Mouse (Mus musculus) embryonic fibroblast, embryonic 13.5 days (primary cell): Measurements from ENCODE around the gene Gm28048. TPM values are rescaled to one million over a fixed set of nuclear protein-coding genes. Genes with fewer than 3 reads are reported as not detected.

Experiments used
- H3K27ac ChIP-seq: 2 replicates; pipeline ENCODE4 v1.5.1; 2012; ENCODE audit warnings: low read length, control low read depth, inconsistent platforms; ENCODE audit not compliant: insufficient read depth
- H3K4me1 ChIP-seq: 2 replicates; pipeline ENCODE4 v1.6.1; 2011; ENCODE audit warnings: low read length; ENCODE audit not compliant: control insufficient read depth, insufficient read depth
- H3K4me3 ChIP-seq: 2 replicates; pipeline ENCODE4 v1.5.1; 2011; ENCODE audit warnings: mild to moderate bottlenecking, control low read depth, low read length; ENCODE audit not compliant: insufficient read depth
- CTCF ChIP-seq: IDR thresholded peaks from 2 replicates; pipeline ENCODE4 v1.5.1; 2011; ENCODE audit warnings: mild to moderate bottlenecking, control low read depth, low read length, moderate library complexity, borderline replicate concordance; ENCODE audit not compliant: insufficient read depth
- POLR2A ChIP-seq: IDR thresholded peaks from 2 replicates; pipeline ENCODE4 v1.6.1; 2011; ENCODE audit warnings: low read depth, mild to moderate bottlenecking, control low read depth, low read length, moderate library complexity
- polyA plus RNA-seq: library from polyadenylated mRNA; stranded (reverse); fragments of >200 nt; gene quantifications from 2 replicates; pipeline ENCODE4 v1.2.4, GENCODE M21; 2011; ENCODE audit warnings: low read depth; ENCODE audit not compliant: missing spikeins, insufficient read length

The Gm28048 gene
- polyA plus RNA-seq, 1 experiment, result 14.1 TPM

- no peak for TF ChIP-seq CTCF
- no peak for TF ChIP-seq POLR2A
- Histone ChIP-seq H3K27ac (no peak overlapping the region), H3K4me3 (no peak overlapping the region), H3K4me1 (no peaks in the 10 kb centered on the region)
These were observed 79.0 kb downstream of the Gm28048 start for GRCm38 (mm10) chr11:22902923-22903322.

GRCm38 (mm10) chr11:22900041-22900440 is 81.8 kb downstream of the Gm28048 start:
- no peak overlapping the region for H3K27ac ChIP-seq
- no peaks in the 10 kb centered on the region for H3K4me1 ChIP-seq
- TF ChIP-seq POLR2A, result no peak
- no peak for TF ChIP-seq CTCF
- no peak overlapping the region for H3K4me3 ChIP-seq

GRCm38 (mm10) chr11:22897642-22898041 is 84.2 kb downstream of the Gm28048 start:
- Histone ChIP-seq H3K4me3 (no peak overlapping the region), H3K4me1 (no peaks in the 10 kb centered on the region), H3K27ac (no peak overlapping the region)
- TF ChIP-seq POLR2A (no peak), CTCF (no peak)

- TF ChIP-seq POLR2A (no peak), CTCF (no peak)
- no peak overlapping the region for H3K4me3 ChIP-seq
- H3K4me1 ChIP-seq, result no peaks in the 10 kb centered on the region
- no peak overlapping the region for H3K27ac ChIP-seq
These were observed 84.8 kb downstream of the Gm28048 start for GRCm38 (mm10) chr11:22897127-22897526.

GRCm38 (mm10) chr11:22893075-22893474 is 88.8 kb downstream of the Gm28048 start:
- Histone ChIP-seq H3K4me1 (no peaks in the 10 kb centered on the region), H3K4me3 (no peak overlapping the region)
- TF ChIP-seq POLR2A (no peak), CTCF (no peak)

GRCm38 (mm10) chr11:22892466-22892865 is 89.4 kb downstream of the Gm28048 start:
- no peak overlapping the region for H3K27ac ChIP-seq
- no peak for TF ChIP-seq CTCF
- no peak for TF ChIP-seq POLR2A
- no peaks in the 10 kb centered on the region for H3K4me1 ChIP-seq
- H3K4me3 ChIP-seq, result no peak overlapping the region

More at GRCm38 (mm10) chr11:22893075-22893474, 88.8 kb downstream of the Gm28048 start:
- no peak overlapping the region for H3K27ac ChIP-seq

- no peak overlapping the region for H3K27ac ChIP-seq
- no peaks in the 10 kb centered on the region for H3K4me1 ChIP-seq
- no peak overlapping the region for H3K4me3 ChIP-seq
- TF ChIP-seq CTCF, result no peak
- TF ChIP-seq POLR2A, result no peak
These were observed 90.0 kb downstream of the Gm28048 start for GRCm38 (mm10) chr11:22891876-22892275.

GRCm38 (mm10) chr11:22891242-22891641 is 90.6 kb downstream of the Gm28048 start:
- Histone ChIP-seq H3K4me3 (no peak overlapping the region), H3K4me1 (no peaks in the 10 kb centered on the region), H3K27ac (no peak overlapping the region)
- no peak for TF ChIP-seq POLR2A
- TF ChIP-seq CTCF, result no peak

GRCm38 (mm10) chr11:22889224-22889623 is 92.7 kb downstream of the Gm28048 start:
- Histone ChIP-seq H3K4me3 (no peak overlapping the region), H3K4me1 (no peaks in the 10 kb centered on the region), H3K27ac (no peak overlapping the region)
- TF ChIP-seq CTCF (no peak), POLR2A (no peak)

GRCm38 (mm10) chr11:22886991-22887390 is 94.9 kb downstream of the Gm28048 start:
- Histone ChIP-seq H3K27ac (no peak overlapping the region), H3K4me3 (no peak overlapping the region), H3K4me1 (no peaks in the 10 kb centered on the region)
- TF ChIP-seq POLR2A (no peak), CTCF (no peak)

- TF ChIP-seq POLR2A, result no peak
- Histone ChIP-seq H3K27ac (no peak overlapping the region), H3K4me3 (no peak overlapping the region), H3K4me1 (no peaks in the 10 kb centered on the region)
These were observed 96.5 kb downstream of the Gm28048 start for GRCm38 (mm10) chr11:22885350-22885749.

- TF ChIP-seq CTCF (no peak), POLR2A (no peak)
These were observed 98.2 kb downstream of the Gm28048 start for GRCm38 (mm10) chr11:22883676-22884075.

More at GRCm38 (mm10) chr11:22883676-22884075, 98.2 kb downstream of the Gm28048 start:
- no peak overlapping the region for H3K27ac ChIP-seq
- no peak overlapping the region for H3K4me3 ChIP-seq
- H3K4me1 ChIP-seq, result no peaks in the 10 kb centered on the region
